ENCODE assay signal across 22 mouse cellular contexts in genomic region chr5:39637874-39638273, GRCm38 (mm10).
A peak's percentile ranks its signal among the peaks of the same experiment; 100 is the strongest.
DNase-seq lines count a peak whose midpoint lies in the region; ATAC-seq and TF ChIP-seq lines count a peak whose summit lies in the region.
"Had no signal": no experiment of that assay in that cellular context is flagged by ENCODE, and none has a peak within 500 bp of the region (broad histone marks: within the 10 kb centered on the region; RNA-seq: fewer than 3 reads in every experiment).

No protein-coding gene starts in this region.

- peaks cover 27% of the 10 kb centered on the region for H3K4me1 ChIP-seq in cerebellum, adult 2 months (ENCODE audit: control insufficient read depth, insufficient read depth, low read length)

- no peak for TF ChIP-seq POLR2A in cerebellum, adult 2 months (IDR thresholded peaks at IDR 0.05; ENCODE audit: borderline replicate concordance, insufficient read depth, low read length)

- POLR2A ChIA-PET in Patski (lab: Charles Lee) = interaction anchor here (0.6 to 0.8 kb wide), 2 partner anchors 235 to 1094 kb away, joined by 3 read pairs; no protein-coding TSS in a partner anchor

- H3K27me3 ChIP-seq in cerebellum, adult 2 months (ENCODE audit: control insufficient read depth, insufficient read depth, low read length) = no peaks in the 10 kb centered on the region
- no peaks in the 10 kb centered on the region for H3K27me3 ChIP-seq in Patski
- H3K27me3 ChIP-seq: forebrain, embryonic 15.5 days had no signal

- no peak for TF ChIP-seq CTCF in cerebellum, adult 2 months (IDR thresholded peaks at IDR 0.05; ENCODE audit: borderline replicate concordance, insufficient read depth, low read depth, low read length)
- TF ChIP-seq CTCF in Patski (IDR thresholded peaks at IDR 0.05) = no peak

- peak overlapping the region; percentile 14 for H3K4me3 ChIP-seq in cerebellum, adult 2 months (replicated peaks; ENCODE audit: insufficient read depth, low read depth, low read length)
- H3K4me3 ChIP-seq: embryonic facial prominence, embryonic 15.5 days; forebrain, embryonic 15.5 days; hindbrain, embryonic 10.5 days; midbrain, embryonic 13.5 days; neural tube, embryonic 12.5 days had no signal

- ATAC-seq in Patski = peak; percentile 87
- peak; percentile 92 for ATAC-seq in neutrophil, adult 5-6 weeks (ENCODE audit: extremely low read depth, insufficient number of reproducible peaks, low FRiP score, poor library complexity, severe bottlenecking)
- ATAC-seq: forebrain, embryonic 15.5 days; hindbrain, postnatal 0 days; intestine, embryonic 16.5 days; lung, postnatal 0 days; midbrain, embryonic 13.5 days had no signal

- CTCF ChIA-PET in Patski (lab: Charles Lee) = interaction anchor here (1.2 to 1.4 kb wide), 3 partner anchors 12 to 859 kb away, joined by 3 to 4 read pairs (median 3); no protein-coding TSS in a partner anchor

- no peak overlapping the region for H3K27ac ChIP-seq in cerebellum, adult 2 months (ENCODE audit: insufficient read depth, low read length)
- H3K27ac ChIP-seq: embryonic facial prominence, embryonic 15.5 days; forebrain, embryonic 15.5 days; hindbrain, embryonic 10.5 days; hindbrain, postnatal 0 days; midbrain, embryonic 13.5 days; neural tube, embryonic 12.5 days had no signal

- WGBS in cerebellum, adult 2 months = 28% methylated on average over 6 of the region's 6 CpGs

- peak in 1 of 2 experiments; percentile 14 for DNase-seq in cerebellum, adult 2 months
- no peak for DNase-seq in cerebellum, postnatal 4 days (ENCODE audit: low spot score in 2 of 2)
- peak; percentile 38 for DNase-seq in lung, postnatal 25 days (ENCODE audit: low spot score)
- DNase-seq in lung, postnatal 4 days = no peak
- DNase-seq in Patski (ENCODE audit: low read depth, low spot score) = peak; percentile 64
- no peak for DNase-seq in adrenal gland, adult 2 months
- DNase-seq: cerebellum, adult 11-12 months; cerebellum, postnatal 36 days; gastrocnemius, postnatal 14 days; kidney, adult 9 months; kidney, postnatal 14 days; retina, postnatal 1 day; right cerebral cortex, postnatal 4 days had no signal

- in situ Hi-C loops in Patski (cut with MboI; ENCODE audit: low pct_unique_long_range_greater_than_20kb) = loop anchor here (5.0 to 10.0 kb wide), 2 partner anchors 221 to 423 kb away; no protein-coding TSS in a partner anchor

Comparison
In these comparisons a context has a peak if more than half of its experiments do, and no peak if none do; other contexts are left out.
1. DNase-seq: peak in lung, postnatal 25 days (single experiment) and Patski (single experiment); none in cerebellum, postnatal 4 days (0 of 2), lung, postnatal 4 days (0 of 2) and adrenal gland, adult 2 months (single experiment).